Mouse (Mus musculus) gastrocnemius, postnatal 36 days (tissue): ENCODE measurements around the gene Pgbd5. TPM values are rescaled to one million over a fixed set of nuclear protein-coding genes. Genes with fewer than 3 reads are reported as not detected.
"Not testable (repeated sequence)": the region's sequence is repeated elsewhere in the genome, so short reads cannot be mapped to it uniquely, and the experiment has no call there.

Experiments used
- DNase-seq, 2 experiments: peaks; one replicate each; pipeline ENCODE4 v3.0.0; 2022
- intact Hi-C: fragments of 180-260 bp; cut with DNase I; formaldehyde crosslinking; loops from one replicate; pipeline ENCODE4 v1.15.1; 2025
- total RNA-seq, 2 experiments: library from RNA; stranded (reverse); gene quantifications; 2 replicates each; pipeline ENCODE4 v1.2.3; 2021

Pgbd5 gene
- total RNA-seq, 2 experiments from 2014 or later: 0.15 to 0.25 TPM

DNA sequence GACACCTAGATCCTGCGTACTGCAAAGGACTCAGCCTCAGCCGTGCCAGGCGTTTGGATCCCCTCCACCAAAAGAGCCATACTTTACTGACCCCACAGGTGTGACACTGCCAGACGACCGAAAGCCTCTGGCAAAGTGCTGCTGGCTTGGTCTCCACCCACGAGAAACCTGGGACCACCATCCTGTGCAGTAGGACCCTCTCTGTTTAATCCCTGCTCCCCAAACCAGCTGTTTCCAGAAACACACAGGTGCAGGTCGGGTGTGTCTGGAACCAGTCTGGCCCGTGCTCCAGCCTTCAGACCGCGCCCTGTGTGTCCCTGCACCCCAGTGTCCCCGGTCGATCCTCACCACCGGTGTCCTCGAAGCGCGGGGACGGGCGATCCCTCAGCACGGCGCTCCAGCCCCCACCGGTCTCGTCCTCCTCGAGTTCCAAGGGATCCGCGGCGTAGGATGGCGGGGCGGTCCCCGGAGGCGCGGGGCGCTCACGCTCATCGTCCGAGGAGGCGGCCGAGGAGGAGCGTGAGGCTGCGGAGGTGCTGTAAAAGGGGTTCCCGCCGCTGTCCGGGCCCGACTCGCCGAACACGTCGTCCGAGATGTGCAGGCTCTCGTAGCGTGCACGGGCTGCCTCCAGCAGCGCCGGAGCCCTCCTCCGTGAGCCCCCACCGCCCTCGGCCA lies 5.9 kb downstream of the Pgbd5 start:
- no peak for DNase-seq
- intact Hi-C loops: loop anchor here (10.0 kb wide), 1 partner anchor 361 kb away; the partner anchor contains the start of gene Trim67

DNA sequence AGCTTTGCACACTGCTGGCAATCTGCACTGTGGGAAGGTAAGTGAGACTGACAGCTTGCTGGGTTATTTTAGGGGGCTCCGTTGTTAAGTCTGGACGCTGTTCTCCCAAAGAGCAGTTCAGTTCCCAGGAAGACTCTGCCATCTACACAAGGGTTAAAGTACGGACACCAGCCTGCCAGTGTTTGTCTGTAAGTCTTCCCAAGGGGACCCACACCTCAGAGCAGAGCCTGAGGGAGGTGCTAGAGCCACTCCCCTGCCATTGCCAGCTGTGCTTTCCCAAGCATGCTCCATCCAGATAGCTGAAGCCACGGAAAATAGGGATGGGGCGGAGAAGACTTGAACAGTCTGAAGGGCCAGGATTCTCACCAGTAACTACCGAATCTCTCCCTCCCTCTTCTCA lies 8.6 kb downstream of the Pgbd5 start:
- no peak for DNase-seq
- intact Hi-C loops: loop anchor here (10.0 kb wide), 1 partner anchor 364 kb away; the partner anchor contains the start of gene Trim67

DNA sequence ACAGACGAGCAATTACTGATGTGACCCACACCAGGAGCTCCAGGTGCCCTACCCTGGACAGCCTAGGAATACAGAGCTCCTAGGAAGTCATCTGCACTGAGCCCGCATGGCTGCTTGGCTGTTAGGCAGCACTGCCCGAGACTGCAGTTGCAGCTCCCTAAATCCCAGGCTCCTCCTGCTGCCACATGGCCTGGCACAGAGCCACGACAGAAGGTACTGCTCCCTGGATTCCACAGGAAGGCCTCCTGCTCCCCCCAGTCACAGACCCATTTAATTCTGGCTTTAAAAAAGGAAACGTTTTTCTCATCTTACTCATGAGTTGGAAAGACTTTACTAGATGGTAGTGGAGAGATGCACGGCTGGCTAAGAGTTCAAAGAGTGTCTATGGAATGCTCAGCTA lies 10.0 kb downstream of the Pgbd5 start:
- DNase-seq: no peak
- intact Hi-C loops: no loop called here

DNA sequence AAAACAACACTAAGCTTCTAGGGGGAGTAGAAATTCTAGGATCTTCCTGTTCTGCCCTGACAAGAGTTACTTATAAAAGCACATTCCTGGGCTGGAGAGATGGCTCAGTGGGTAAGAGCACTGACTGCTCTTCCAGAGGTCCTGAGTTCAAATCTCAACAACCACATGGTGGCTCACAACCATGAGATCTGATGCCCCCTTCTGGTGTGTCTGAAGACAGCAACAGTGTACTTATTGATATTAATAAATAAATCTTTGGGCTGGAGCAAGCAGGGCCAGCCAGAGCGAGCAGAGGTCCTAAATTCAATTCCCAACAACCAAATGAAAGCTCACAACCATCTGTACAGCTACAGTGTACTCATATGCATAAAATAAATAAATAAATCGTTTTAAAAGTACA lies 10.7 kb downstream of the Pgbd5 start:
- not testable (repeated sequence) for DNase-seq

DNA sequence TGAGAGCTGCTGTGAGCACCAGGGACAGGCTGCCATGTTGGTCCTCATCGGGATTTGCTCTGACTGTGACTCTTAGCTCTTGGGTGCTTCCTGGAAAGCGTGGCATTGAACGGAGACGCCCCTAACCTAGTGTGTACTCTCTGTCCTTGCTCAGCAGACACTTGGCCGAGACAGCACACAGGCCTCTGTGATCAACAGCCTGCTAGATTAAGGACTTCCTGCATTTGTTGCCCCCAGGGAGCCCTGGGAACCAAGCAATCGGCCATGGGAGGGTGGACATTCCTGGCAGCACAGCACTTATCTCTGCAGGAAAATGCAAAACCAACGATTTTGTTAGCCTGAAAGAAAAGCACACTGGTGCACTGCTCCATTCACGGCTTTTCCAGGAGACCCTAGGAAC lies 18.0 kb downstream of the Pgbd5 start:
- intact Hi-C loops: no loop called here
- DNase-seq: no peak

More for the DNA sequence above, 10.7 kb downstream of the Pgbd5 start:
- intact Hi-C loops: not testable (repeated sequence)

DNA sequence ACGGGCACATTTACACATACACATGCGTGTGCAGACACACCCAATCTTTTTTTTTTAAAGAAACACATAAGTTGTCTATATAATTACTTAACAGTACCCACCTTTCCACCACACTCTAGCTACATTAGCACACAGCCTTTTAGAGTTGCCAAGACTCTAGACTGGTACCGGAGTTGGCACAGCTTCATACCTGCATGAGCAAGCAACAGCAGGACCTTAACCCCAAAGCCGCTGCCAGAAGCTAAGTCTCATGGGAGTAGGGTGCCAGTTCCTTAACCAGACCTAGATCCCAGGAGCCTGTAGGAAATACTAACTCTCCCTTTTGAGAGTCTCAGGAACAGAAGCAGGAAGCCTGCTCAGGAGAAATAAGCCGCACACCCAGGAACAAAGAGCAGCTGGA lies 20.5 kb downstream of the Pgbd5 start:
- intact Hi-C loops: no loop called here
- no peak for DNase-seq

DNA sequence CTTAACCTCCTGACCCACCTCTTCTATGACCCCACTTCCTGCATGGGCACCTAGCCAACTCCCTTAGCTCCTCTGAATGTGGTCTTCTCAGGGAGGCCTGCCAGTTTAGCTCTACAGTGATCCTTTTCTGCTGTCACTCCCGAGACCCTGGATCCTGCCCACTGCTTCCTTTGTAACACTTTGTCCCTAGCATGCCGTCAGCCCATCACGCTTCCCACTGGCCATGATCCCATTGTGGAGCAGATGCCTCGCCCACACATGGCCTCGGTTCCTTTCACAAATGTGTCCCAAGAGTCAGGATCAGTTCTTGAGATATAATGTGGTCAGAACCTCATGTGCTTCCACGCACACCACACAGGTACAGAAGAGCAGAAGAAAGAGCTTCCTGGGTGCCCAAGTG lies 21.3 kb downstream of the Pgbd5 start:
- intact Hi-C loops: no loop called here
- DNase-seq: no peak

DNA sequence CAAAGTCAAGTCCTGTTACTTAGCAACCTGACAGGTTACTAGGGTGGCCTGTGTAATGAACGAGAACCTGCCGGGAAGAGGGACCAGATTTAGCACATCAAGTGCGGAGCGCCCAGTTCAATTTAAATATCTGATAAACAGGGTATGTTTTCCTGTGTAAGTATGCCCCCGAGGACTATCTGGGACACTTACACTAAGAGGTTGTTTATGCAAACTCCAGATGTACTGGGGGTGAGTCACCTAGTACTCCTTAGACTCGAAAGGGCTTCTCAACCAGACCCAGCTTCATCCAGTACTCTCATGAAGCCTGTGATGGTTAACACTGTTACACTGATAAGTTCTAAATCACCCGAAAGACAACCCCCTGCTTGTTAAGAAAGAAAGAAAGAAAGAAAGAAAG lies 22.8 kb downstream of the Pgbd5 start:
- no peak for DNase-seq
- intact Hi-C loops: no loop called here

DNA sequence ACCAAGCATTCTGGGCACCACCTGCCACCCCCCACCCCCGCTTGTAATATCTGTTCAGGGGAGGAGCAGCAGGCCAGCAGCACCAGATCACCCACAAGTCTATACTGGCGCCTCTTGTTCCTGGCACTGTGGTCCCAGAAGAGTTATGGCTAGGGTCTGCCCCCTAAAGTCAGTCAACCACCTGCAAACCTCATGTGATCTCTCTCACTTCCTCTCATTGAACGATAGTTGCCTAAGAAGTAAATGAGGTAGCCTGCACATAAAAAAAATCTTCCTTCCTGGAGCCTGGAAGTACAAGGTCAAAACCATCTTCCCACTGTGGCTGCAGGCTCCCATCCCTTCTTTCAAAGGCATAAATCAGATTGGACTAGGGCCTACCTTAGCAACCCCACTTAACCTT lies 23.7 kb downstream of the Pgbd5 start:
- intact Hi-C loops: no loop called here
- no peak for DNase-seq

DNA sequence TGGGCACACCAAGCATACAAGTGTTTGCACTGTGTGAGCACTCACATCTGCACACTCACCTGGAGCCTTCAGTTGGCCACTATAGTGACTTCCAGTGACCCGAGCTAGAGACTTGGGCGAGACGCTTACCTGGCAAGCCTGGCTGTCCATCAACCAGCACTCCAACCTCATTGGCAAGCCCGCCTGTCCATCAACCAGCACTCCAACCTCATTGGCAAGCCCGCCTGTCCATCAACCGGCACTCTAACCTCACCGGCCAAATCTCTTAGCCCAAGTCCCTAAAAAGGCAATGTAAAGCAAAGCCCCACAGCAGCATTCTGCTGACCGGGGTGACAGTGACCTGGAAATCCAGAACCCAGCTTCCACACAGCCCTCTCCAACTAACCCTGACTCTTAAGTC lies 24.5 kb downstream of the Pgbd5 start:
- no peak for DNase-seq
- intact Hi-C loops: no loop called here

DNA sequence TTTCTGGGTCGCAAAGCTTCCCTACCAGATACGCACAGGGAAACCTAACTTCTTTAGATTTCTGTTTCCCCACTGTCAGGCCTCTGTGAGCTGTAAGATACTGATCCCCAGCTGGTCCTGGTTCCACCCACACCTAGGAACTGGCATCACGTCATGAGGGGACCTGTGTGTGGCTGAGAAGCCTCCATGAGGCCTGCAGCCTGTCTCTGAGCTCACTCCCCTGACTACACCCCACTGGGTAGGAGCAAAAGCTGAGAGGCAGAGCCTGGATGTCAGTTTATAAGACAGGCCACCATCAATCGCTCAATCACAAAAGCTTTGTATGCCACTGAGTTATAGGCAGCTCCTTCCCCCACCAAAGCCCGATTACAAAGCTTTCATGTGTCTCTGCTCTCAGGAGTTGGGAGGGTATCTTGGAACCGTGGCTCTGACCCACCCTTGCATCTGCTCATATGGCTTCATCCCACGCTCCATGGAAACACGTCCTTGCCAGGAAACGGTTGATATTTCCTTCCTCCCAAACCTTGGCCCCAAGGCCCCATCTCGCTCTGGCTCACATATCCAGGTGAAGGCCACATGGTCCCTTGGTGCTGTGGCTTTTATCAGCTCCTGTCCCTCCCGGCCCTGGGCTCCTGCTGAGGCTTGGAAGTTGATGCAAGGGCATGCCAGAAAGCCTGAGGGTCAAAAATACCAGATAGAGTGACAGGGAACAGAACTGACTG lies 26.1 kb downstream of the Pgbd5 start:
- intact Hi-C loops: no loop called here
- no peak for DNase-seq

DNA sequence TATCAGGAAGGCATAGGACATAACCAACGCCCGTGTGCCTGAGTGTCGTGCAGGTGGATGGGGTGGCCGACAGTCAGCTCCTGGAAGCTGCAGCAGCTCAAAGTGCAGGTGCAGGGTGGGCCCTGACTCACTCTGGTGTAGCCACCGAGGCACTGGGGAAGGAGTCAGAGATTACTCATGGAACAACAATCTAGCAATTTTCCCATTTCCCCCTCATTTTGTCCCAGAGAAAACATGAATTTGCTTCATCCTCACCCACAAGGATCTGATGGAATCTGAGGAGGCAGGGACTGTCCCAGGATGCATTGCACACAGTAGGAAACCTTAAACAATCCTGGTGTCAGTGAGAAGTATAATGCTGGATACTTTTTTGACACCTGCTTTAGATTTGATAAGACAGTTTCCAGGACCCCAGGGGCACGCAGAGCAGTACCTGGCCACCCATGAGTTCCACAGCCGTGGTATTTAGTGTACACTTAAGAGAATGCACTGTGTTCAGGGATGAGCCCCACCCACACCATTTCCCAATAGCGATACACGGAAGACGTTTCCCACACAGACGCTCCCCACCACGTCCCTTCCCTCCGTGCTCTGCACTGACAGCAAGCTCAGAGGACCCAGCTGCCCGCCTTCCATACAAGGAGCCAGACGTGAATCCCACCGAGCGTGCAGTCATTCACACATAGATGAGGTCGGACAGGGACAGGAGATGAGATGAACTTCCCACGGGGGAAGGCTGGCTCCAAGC lies 26.8 kb downstream of the Pgbd5 start:
- DNase-seq: no peak
- intact Hi-C loops: no loop called here

DNA sequence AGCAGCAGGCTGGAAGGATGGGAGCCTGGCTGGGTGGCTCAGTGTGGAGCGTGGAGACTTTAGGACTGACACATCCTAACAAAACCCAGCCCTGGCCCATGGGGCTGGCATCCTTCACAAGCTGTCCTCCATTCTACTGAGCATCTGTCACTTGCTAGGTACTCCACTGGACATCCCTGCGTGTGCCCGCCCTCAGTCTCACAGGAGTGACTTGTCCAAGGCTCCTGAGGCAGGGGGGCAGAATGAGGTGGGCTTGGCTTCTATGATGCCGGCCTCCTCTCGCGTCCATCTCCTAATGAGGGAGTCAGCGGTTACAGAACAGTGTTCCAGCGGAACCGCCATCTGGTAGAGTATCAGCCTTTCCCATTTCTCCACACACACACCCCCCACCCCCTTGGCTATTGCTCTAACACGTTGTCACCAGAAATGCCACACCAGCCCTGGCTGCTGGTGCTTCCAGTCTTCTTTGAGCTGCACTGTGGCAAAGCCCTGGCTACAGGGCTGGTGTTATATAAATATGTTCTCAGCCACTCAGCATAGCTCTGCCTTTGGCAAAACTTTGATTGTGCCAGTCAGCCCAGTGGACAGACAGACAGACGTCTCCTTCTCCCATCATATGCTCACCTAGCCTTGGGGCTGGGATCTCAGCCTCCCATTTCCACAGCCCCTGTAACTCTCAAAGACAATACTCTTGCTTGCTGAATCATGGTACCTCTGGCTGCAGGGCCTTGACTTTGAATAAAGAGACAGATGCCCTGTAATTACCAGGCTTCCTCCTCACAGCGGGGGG lies 34.8 kb downstream of the Pgbd5 start:
- DNase-seq: no peak
- intact Hi-C loops: no loop called here

DNA sequence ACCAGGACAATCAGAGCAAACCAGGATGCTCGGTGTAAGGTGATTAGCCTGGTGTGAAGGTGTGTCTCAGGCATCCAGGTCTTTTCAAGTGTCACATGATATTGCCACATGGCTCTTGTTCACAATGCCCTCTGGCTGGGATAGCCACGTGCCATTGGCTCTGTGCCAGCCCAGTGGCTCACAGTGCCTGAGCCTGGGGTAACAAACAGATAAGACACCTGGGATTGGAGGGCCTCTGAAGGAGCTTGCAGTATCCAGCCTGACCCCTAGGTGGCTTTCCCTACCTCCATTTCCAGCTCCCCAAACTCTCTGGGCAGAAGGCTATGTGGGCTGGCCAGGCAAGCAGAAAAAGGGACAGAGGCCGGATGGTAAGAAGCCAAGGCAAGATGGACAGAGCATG lies 35.6 kb downstream of the Pgbd5 start:
- DNase-seq: no peak
- intact Hi-C loops: no loop called here

DNA sequence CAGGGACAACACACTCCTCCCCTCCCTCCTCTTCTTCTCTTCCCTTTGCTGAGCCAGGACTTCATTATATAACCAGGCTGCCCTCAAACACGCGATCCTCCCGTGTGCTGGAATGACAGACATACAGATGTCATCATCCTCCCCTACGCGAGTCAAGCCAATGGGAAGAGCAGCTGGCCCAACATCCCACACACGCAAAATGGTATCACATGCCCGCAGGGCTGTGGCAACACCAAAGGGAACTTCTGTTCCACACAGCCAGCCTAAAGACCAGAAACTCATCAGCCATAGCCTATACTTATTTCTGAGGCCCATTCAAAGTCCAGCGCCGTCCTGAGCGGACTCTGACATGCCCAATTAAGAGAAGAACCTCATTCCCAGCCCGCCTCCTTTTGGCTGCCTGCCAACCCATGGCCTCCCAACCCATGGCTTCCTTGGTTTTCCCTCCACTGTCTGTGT lies 40.0 kb downstream of the Pgbd5 start:
- intact Hi-C loops: no loop called here
- DNase-seq: no peak

DNA sequence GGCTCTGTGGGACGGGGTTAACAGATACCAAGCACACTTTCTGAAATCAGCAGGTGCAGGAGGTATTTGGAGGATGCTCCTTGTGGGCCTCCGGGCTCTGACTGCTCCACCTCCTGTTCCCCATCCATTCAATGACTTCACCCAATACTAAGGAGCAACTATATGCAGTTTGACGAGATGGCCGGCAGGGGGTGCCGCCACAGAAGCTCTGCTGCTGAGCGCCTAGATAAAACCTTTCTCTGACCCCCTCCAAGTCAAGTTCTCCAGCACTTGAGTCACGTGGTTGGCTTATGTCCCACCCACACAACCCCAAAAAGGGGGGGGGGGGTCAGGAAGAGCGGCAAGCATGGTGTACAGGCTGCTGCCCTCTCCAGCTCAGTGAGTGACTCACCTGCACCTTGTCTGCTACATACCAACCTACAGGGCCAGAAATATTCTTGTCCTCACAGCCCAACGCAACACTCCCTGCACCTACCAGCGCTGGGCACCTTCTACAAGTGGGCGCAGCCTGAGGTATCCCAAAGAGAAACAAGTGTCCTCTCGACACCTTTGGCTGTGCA lies 40.5 kb downstream of the Pgbd5 start:
- intact Hi-C loops: no loop called here

DNA sequence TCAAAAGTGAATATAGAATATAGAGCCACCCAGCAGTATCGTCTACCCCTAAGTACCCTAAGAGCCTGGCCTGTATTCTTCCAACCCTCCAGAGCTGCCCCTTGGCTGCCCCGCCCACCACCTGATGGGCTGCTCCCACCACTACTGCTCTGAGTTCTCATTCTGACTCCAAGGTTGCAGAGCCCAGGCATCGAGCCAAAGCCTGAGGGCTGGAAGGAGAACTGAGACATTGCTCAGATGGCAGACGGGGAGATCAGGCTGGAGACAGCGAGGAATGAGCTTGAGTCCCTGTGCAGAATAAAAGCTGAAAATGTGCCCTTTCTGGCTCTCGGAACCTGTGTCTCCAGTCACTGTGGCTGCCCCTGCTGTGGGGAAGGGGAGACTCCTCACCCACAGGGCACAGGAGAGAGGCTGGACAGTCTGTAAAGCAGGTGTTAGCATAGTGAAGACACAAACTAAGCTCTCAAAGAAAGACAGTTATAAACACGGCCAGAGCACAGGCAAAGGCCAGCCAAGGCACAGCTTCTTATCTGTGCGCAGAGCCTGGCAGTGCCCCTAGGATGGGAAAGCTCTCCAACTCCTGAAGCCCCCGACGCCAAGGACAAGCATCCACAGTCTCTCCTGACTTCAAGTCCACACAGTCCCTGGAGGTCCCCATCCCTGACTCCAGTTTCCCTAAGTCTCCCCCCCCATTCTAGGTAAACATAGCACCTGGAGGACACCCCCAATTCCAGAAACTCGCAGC lies 42.0 kb downstream of the Pgbd5 start:
- no peak for DNase-seq
- intact Hi-C loops: no loop called here

More for the DNA sequence above, 40.5 kb downstream of the Pgbd5 start:
- DNase-seq: no peak

DNA sequence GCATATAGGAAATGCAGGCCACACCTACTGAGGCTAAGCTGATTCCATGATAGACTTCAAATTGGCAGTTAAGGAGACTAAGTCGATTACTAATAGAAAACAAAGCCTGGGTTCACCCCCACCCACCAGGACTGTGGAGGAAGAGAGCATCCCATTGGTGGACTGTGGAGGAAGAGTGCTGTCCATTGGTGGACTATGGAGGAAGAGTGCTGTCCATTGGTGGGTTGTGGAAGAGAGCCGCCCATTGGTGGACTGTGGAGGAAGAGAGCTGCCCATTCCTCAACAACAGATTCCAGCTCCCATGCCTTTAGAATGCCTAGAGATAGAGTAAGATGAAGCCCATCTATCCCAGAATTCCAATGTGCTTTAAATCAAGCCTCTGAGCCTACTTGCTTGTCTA lies 42.9 kb downstream of the Pgbd5 start:
- no peak for DNase-seq
- intact Hi-C loops: no loop called here

DNA sequence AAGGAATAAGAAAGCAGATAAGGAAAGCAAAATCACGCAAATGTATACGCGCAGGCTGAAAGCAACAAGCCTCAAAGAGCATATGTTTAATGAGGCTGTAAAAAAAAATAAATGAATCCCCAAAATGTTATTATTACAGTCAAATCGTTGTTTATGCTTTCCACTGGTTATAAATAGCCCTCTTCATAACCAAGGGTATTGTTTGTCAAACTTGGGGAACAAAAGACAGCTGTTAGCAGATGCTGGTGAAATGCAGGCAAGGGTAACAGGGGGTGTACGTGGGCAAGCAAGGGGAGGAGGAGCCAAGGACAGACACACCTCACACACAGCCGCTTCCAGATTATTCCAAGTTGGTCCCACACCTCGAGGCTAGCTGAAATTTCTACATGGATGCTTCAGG lies 44.1 kb downstream of the Pgbd5 start:
- intact Hi-C loops: no loop called here
- no peak for DNase-seq

DNA sequence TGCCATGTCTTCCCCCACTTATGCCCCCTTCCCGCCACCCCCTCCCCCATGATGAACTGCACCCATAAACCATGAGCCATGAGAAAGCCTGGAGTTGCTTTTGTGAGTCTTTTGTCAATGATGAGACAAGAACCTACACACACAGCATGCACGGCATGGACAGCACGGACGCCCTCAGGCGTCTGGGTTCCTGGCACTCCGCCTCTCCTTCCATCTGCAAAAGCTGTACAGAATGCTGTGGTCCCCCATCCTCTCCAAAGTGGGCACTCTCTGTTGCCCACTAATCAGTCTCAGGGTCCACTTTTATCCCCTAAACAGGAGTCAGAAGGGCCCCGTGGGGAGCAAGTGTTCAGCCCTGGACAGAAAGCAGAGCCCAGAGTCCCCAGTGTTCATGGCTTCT lies 44.5 kb downstream of the Pgbd5 start:
- no peak for DNase-seq
- intact Hi-C loops: no loop called here
